Mouse (Mus musculus) CH12.LX (cell line): Measurements from ENCODE around the gene Nat14. TPM values are rescaled to one million over a fixed set of nuclear protein-coding genes. Genes with fewer than 3 reads are reported as not detected.

Experiments
- DNase-seq: peaks from one replicate; pipeline ENCODE4 v3.0.0-alpha.2; 2013; ENCODE audit errors: extremely low read depth
- H3K27ac ChIP-seq: 2 replicates; pipeline ENCODE4 v1.5.1; 2012; ENCODE audit warnings: low read depth, mild to moderate bottlenecking, control low read depth, moderate library complexity; ENCODE audit not compliant: insufficient read depth
- H3K27me3 ChIP-seq: replicated peaks from 2 replicates; pipeline ENCODE3; 2012; ENCODE audit warnings: inconsistent platforms
- H3K36me3 ChIP-seq, 2 experiments: replicated peaks in 1 of 2; 2 replicates each; pipeline versions ENCODE3 to v1.6.1; 2012; ENCODE audit warnings: inconsistent platforms in 1 of 2, low read length in 1 of 2, mild to moderate bottlenecking in 1 of 2, mixed read lengths in 1 of 2, moderate library complexity in 1 of 2; ENCODE audit not compliant: control insufficient read depth in 1 of 2, insufficient read depth in 1 of 2
- H3K4me1 ChIP-seq, 2 experiments: 2 replicates each; pipeline ENCODE4 v1.6.1; 2012; ENCODE audit warnings: inconsistent platforms in 1 of 2, moderate library complexity in 1 of 2; ENCODE audit not compliant: insufficient read depth in 2 of 2, control insufficient read depth in 1 of 2
- H3K4me2 ChIP-seq: 2 replicates; pipeline ENCODE4 v1.6.1; 2012; ENCODE audit warnings: low read depth, mild to moderate bottlenecking, control low read depth; ENCODE audit not compliant: poor library complexity, insufficient read depth, severe bottlenecking
- H3K4me3 ChIP-seq, 3 experiments: fragments of 150-350 bp in 1 of 3; sonication (generic) in 1 of 3; replicated peaks in 1 of 3; 2 replicates each; pipeline versions ENCODE3 to v1.5.1; 2011 to 2012; ENCODE audit warnings: low read depth in 2 of 3, low read length in 2 of 3, mild to moderate bottlenecking in 2 of 3, moderate library complexity in 2 of 3, control low read depth in 1 of 3, improper control_type of control experiment in 1 of 3, inconsistent platforms in 1 of 3, mixed read lengths in 1 of 3; ENCODE audit not compliant: poor library complexity in 1 of 3
- H3K79me2 ChIP-seq: replicated peaks from 2 replicates; pipeline ENCODE4 v1.6.1; 2012; ENCODE audit warnings: mild to moderate bottlenecking, moderate library complexity; ENCODE audit not compliant: control insufficient read depth, poor library complexity, insufficient read depth, severe bottlenecking; ENCODE audit errors: extremely low read depth
- H3K9ac ChIP-seq: 2 replicates; pipeline ENCODE4 v1.6.1; 2012; ENCODE audit warnings: low read depth, mild to moderate bottlenecking, control low read depth, moderate library complexity; ENCODE audit not compliant: insufficient read depth
- H3K9me3 ChIP-seq: replicated peaks from 2 replicates; pipeline ENCODE3; 2012; ENCODE audit warnings: low read length, inconsistent platforms, mixed read lengths
- BHLHE40 ChIP-seq: IDR thresholded peaks from 2 replicates; pipeline ENCODE4 v1.6.1; 2011; ENCODE audit warnings: mild to moderate bottlenecking, low read depth, low read length, improper control_type of control experiment
- CTCF ChIP-seq, 2 experiments: IDR thresholded peaks in 1 of 2; conservative IDR thresholded peaks in 1 of 2; 2 replicates each; pipeline ENCODE4 v1.5.1; 2011 to 2012; ENCODE audit warnings: low read depth in 2 of 2, low read length in 2 of 2, improper control_type of control experiment in 1 of 2, inconsistent platforms in 1 of 2, mild to moderate bottlenecking in 1 of 2, moderate library complexity in 1 of 2
- GABPA ChIP-seq: IDR thresholded peaks from 2 replicates; pipeline ENCODE4 v1.6.1; 2012; ENCODE audit warnings: low read depth, low read length, improper control_type of control experiment, inconsistent platforms; ENCODE audit not compliant: insufficient replicate concordance
- HCFC1 ChIP-seq: IDR thresholded peaks from 2 replicates; pipeline ENCODE4 v1.6.1; 2012; ENCODE audit warnings: low read depth, mild to moderate bottlenecking, inconsistent platforms, low read length, improper control_type of control experiment
- MAX ChIP-seq: IDR thresholded peaks from 2 replicates; pipeline ENCODE4 v1.6.1; 2011; ENCODE audit warnings: low read length, improper control_type of control experiment
- MXI1 ChIP-seq: IDR thresholded peaks from 2 replicates; pipeline ENCODE4 v1.6.1; 2011; ENCODE audit warnings: mild to moderate bottlenecking, low read depth, low read length, improper control_type of control experiment
- RAD21 ChIP-seq: IDR thresholded peaks from 2 replicates; pipeline ENCODE4 v1.6.1; 2011; ENCODE audit warnings: low read depth, mild to moderate bottlenecking, low read length, improper control_type of control experiment, moderate library complexity
- SMC3 ChIP-seq: IDR thresholded peaks from 2 replicates; pipeline ENCODE4 v1.6.1; 2011; ENCODE audit warnings: low read depth, low read length, improper control_type of control experiment
- ZKSCAN1 ChIP-seq: IDR thresholded peaks from 2 replicates; pipeline ENCODE4 v1.6.1; 2012; ENCODE audit warnings: low read depth, inconsistent platforms, low read length, improper control_type of control experiment, borderline replicate concordance
- dilution Hi-C: fragments of 300-500 bp; cut with MboI; formaldehyde crosslinking; loops from 2 replicates; pipeline ENCODE4 v1.14.3; 2020; ENCODE audit warnings: low sequenced_read_pairs; ENCODE audit not compliant: extremely low pct_unique_long_range_greater_than_20kb, extremely low pct_ligation_motif_present
- in situ Hi-C: fragments of 300-500 bp; cut with MboI; formaldehyde crosslinking; loops from 3 replicates; pipeline ENCODE4 v1.14.3; 2019; ENCODE audit warnings: low sequenced_read_pairs, low pct_ligation_motif_present, low pct_unique_long_range_greater_than_20kb, mixed read lengths
- polyA plus RNA-seq: library from polyadenylated mRNA; unstranded; fragments of >175 nt; gene quantifications from 2 replicates; pipeline ENCODE4 v1.2.1, GENCODE M21; 2012; ENCODE audit warnings: low read depth; ENCODE audit not compliant: insufficient read length
- total RNA-seq, 2 experiments: library from RNA; depleted of rRNA; stranded (reverse); fragments of 300-350 nt in 1 of 2; fragments of >200 nt in 1 of 2; gene quantifications; 2 replicates each; pipeline ENCODE4 v1.2.3; 2012 to 2014

Gene Nat14
- total and polyA plus RNA-seq, 3 experiments = 0.27 to 1.3 (median 0.97) TPM

GRCm38 (mm10) chr7:4902404-4902803 lies 19.4 kb upstream of the Nat14 start:
- peaks cover 3% of the 10 kb centered on the region for H3K9me3 ChIP-seq
- no peaks in the 10 kb centered on the region for H3K79me2 ChIP-seq
- no peaks in the 10 kb centered on the region for H3K4me1 ChIP-seq
- no peak overlapping the region for H3K4me3 ChIP-seq
- DNase-seq = no peak
- peaks cover 0 to 2% of the 10 kb centered on the region in 2 experiments for H3K36me3 ChIP-seq
- dilution Hi-C loops = no loop called here
- no peak for TF ChIP-seq ZKSCAN1
- TF ChIP-seq GABPA = no peak
- no peak overlapping the region for H3K9ac ChIP-seq
- no peak overlapping the region for H3K27ac ChIP-seq
- in situ Hi-C loops = no loop called here
- peaks cover 1% of the 10 kb centered on the region for H3K27me3 ChIP-seq
- H3K4me2 ChIP-seq = no peak overlapping the region

- TF ChIP-seq HCFC1 = no peak
- no peak for TF ChIP-seq MAX
- no peak for TF ChIP-seq GABPA
- TF ChIP-seq BHLHE40 = no peak
- TF ChIP-seq MXI1 = no peak
- TF ChIP-seq CTCF (conservative IDR thresholded peaks at IDR 0.05 in 1 of 2, IDR thresholded peaks at IDR 0.05 in 1 of 2; ENCODE audit: low read depth in 2 of 2, low read length in 2 of 2) = no peak
- H3K9ac ChIP-seq = no peak within 1 kb of the TSS
- H3K36me3 ChIP-seq = no peaks in the 10 kb centered on the region
- H3K27ac ChIP-seq = no peak within 1 kb of the TSS
- H3K79me2 ChIP-seq = no peaks in the 10 kb centered on the region
- no peaks in the 10 kb centered on the region for H3K9me3 ChIP-seq
- H3K4me1 ChIP-seq = no peaks in the 10 kb centered on the region
- dilution Hi-C loops (no loop called here), in situ Hi-C loops (no loop called here)
- no peak within 1 kb of the TSS for H3K4me2 ChIP-seq
- H3K27me3 ChIP-seq = peaks cover 1% of the 10 kb centered on the region
- H3K4me3 ChIP-seq = no peak within 1 kb of the TSS
- DNase-seq = no peak
Observed at GRCm38 (mm10) chr7:4906466-4906950, 15.3 kb upstream of the Nat14 start, which contains the start of gene Gm36210. Gene Gm36210 (minus strand): TSS chr7:4906516.

- TF ChIP-seq SMC3 (0 out of 2 replicates have a peak, but pooled peaks have one; percentile 6), CTCF (conservative IDR thresholded peaks at IDR 0.05 in 1 of 2, IDR thresholded peaks at IDR 0.05 in 1 of 2; ENCODE audit: low read depth in 2 of 2, low read length in 2 of 2) (peak in 1 of 2 experiments; percentile 43; a peak in 2 of 4 replicates), ZKSCAN1 (no peak), RAD21 (peak; percentile 2)
Observed at GRCm38 (mm10) chr7:4911561-4911960, 10.3 kb upstream of the Nat14 start.

More at GRCm38 (mm10) chr7:4911561-4911960, 10.3 kb upstream of the Nat14 start:
- Histone ChIP-seq H3K27ac (no peak overlapping the region), H3K9me3 (no peaks in the 10 kb centered on the region), H3K36me3 (no peaks in the 10 kb centered on the region), H3K79me2 (no peaks in the 10 kb centered on the region), H3K4me1 (peaks cover 8 to 12% of the 10 kb centered on the region in 2 experiments), H3K4me2 (no peak overlapping the region), H3K9ac (no peak overlapping the region), H3K27me3 (peaks cover 1% of the 10 kb centered on the region), H3K4me3 (no peak overlapping the region)
- dilution Hi-C loops = no loop called here
- in situ Hi-C loops = no loop called here
- DNase-seq = no peak
